In the genomic region with DNA sequence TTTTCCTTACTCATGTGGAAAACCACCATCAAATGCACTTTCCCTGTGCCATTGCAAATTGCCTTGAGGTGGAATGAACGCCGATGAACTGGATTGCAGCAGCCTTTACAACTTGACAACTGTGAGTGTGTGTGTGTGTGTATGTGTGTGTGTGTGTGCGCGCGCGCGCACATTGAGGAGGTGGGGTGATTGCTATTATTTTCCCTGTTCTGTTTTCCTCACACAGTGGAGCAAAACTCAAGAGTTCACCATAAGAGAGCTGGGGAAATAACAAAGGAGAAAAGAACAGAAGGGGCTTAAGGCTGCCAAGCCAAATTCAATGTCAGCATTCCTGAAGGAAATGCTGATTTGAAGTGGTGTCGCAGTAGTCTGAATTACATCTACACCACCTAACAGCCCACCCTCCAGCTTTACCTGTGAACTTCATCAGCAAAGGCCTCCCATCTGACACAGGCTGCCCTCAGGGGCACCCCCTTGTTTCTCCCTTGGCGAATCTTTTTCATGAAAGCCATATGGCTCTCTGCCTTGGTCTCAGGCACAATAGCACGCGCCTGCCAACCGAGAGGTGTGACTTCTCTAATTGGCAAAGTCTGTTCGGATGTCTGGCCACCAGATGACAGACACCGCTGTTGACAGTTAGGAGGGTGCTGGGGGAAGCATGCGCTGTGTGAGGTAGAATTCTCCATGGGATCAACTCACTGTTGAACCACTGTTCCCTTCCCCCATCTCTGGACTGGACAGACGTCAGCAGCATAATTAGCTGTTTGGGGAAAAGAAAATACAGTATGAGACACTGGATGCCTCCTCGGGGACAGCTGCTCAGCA, we compare ENCODE assay signal across 8 mouse cellular contexts. TPM values are rescaled to one million over a fixed set of nuclear protein-coding genes. Genes with fewer than 3 reads are reported as not detected.
DNase-seq lines count a peak whose midpoint lies in the region; ATAC-seq lines count a peak whose summit lies in the region.

No protein-coding gene starts in this region.

- H3K4me1 ChIP-seq in embryonic facial prominence, embryonic 15.5 days = peaks cover 20% of the 10 kb centered on the region
- no peaks in the 10 kb centered on the region for H3K4me1 ChIP-seq in liver, embryonic 11.5 days (replicated peaks; ENCODE audit: control insufficient read depth, insufficient read depth, low read length)

- ATAC-seq in embryonic facial prominence, embryonic 15.5 days (ENCODE audit: insufficient number of reproducible peaks, low FRiP score, low TSS enrichment, low read depth) = peak; percentile 83
- no peak for ATAC-seq in liver, embryonic 11.5 days (replicated peaks; ENCODE audit: low FRiP score)

- peak overlapping the region; percentile 32 for H3K4me2 ChIP-seq in embryonic facial prominence, embryonic 15.5 days (replicated peaks)
- H3K4me2 ChIP-seq in liver, embryonic 11.5 days = no peak overlapping the region

- no peak overlapping the region for H3K4me3 ChIP-seq in embryonic facial prominence, embryonic 15.5 days (replicated peaks)
- H3K4me3 ChIP-seq in liver, embryonic 11.5 days (ENCODE audit: low read depth, low read length) = no peak overlapping the region

- WGBS in embryonic facial prominence, embryonic 15.5 days = 43% methylated on average over 17 of the region's 17 CpGs
- 67% methylated on average over 17 of the region's 17 CpGs for WGBS in liver, embryonic 11.5 days

- peak; percentile 7 to 10 for DNase-seq in left cerebral cortex, postnatal 14 days (ENCODE audit: low spot score in 2 of 2)
- DNase-seq in left cerebral cortex, adult 18-20 months (ENCODE audit: low spot score in 2 of 2) = no peak
- DNase-seq in heart, postnatal 25 days (ENCODE audit: low spot score) = peak; percentile 9
- DNase-seq in lung, postnatal 10 days = peak; percentile 65
- DNase-seq in liver, embryonic 11.5 days (ENCODE audit: low spot score) = no peak
- no peak for DNase-seq in thymus, postnatal 10 days (ENCODE audit: low spot score in 2 of 2)
- DNase-seq in urinary bladder, postnatal 36 days (ENCODE audit: low spot score in 2 of 2) = no peak

- H3K27me3 ChIP-seq in embryonic facial prominence, embryonic 15.5 days = no peaks in the 10 kb centered on the region
- H3K27me3 ChIP-seq in liver, embryonic 11.5 days (replicated peaks; ENCODE audit: control insufficient read depth, insufficient read depth, low read length) = no peaks in the 10 kb centered on the region

- intact Hi-C loops in left cerebral cortex, postnatal 14 days (cut with DNase I) = no loop called here
- intact Hi-C loops in heart, postnatal 25 days (cut with DNase I) = no loop called here

- 0 out of 2 replicates have a peak overlapping the region, but pooled peaks have one; percentile 4 for H3K27ac ChIP-seq in embryonic facial prominence, embryonic 15.5 days (replicated peaks)
- H3K27ac ChIP-seq in liver, embryonic 11.5 days (ENCODE audit: low read depth, low read length) = no peak overlapping the region

- H3K9ac ChIP-seq in embryonic facial prominence, embryonic 15.5 days = no peak overlapping the region
- no peak overlapping the region for H3K9ac ChIP-seq in liver, embryonic 11.5 days (ENCODE audit: low read depth, low read length)

- H3K9me3 ChIP-seq in embryonic facial prominence, embryonic 15.5 days (replicated peaks) = no peaks in the 10 kb centered on the region
- H3K9me3 ChIP-seq in liver, embryonic 11.5 days (ENCODE audit: control insufficient read depth, low read length) = no peaks in the 10 kb centered on the region

- no peaks in the 10 kb centered on the region for H3K36me3 ChIP-seq in embryonic facial prominence, embryonic 15.5 days
- no peaks in the 10 kb centered on the region for H3K36me3 ChIP-seq in liver, embryonic 11.5 days (ENCODE audit: control insufficient read depth, insufficient read depth, low read length)

RNA-seq across cellular contexts. Expression of gene Fyn, which starts 47.6 kb away (rescaled TPM):
- total RNA-seq in left cerebral cortex, postnatal 14 days (2021) = 100 to 1,000 TPM; 163 to 176 TPM
- 100 to 1,000 TPM; 107 TPM for total RNA-seq in left cerebral cortex, adult 18-20 months (2021)
- 42.8 and 53.2 TPM in 2 replicates for polyA plus RNA-seq in embryonic facial prominence, embryonic 15.5 days (2015; fragmentation: Nextera tagmentation; extraction: Ambion mirVana)
- total RNA-seq in heart, postnatal 25 days (2021) = 10 to 100 TPM; 29.1 to 42.5 TPM
- polyA plus RNA-seq in liver, embryonic 11.5 days (2014; fragmentation: Nextera tagmentation; extraction: Ambion mirVana) = 19.3 and 20.4 TPM in 2 replicates

Comparison
In these comparisons a context has a peak if more than half of its experiments do, and no peak if none do; other contexts are left out.
1. DNase-seq: peak in left cerebral cortex, postnatal 14 days (2 of 2), heart, postnatal 25 days (single experiment) and lung, postnatal 10 days (single experiment); none in left cerebral cortex, adult 18-20 months (0 of 2), liver, embryonic 11.5 days (single experiment), thymus, postnatal 10 days (0 of 2) and urinary bladder, postnatal 36 days (0 of 2).